Mouse (Mus musculus): ENCODE results near the gene Cryzl2.

DNA sequence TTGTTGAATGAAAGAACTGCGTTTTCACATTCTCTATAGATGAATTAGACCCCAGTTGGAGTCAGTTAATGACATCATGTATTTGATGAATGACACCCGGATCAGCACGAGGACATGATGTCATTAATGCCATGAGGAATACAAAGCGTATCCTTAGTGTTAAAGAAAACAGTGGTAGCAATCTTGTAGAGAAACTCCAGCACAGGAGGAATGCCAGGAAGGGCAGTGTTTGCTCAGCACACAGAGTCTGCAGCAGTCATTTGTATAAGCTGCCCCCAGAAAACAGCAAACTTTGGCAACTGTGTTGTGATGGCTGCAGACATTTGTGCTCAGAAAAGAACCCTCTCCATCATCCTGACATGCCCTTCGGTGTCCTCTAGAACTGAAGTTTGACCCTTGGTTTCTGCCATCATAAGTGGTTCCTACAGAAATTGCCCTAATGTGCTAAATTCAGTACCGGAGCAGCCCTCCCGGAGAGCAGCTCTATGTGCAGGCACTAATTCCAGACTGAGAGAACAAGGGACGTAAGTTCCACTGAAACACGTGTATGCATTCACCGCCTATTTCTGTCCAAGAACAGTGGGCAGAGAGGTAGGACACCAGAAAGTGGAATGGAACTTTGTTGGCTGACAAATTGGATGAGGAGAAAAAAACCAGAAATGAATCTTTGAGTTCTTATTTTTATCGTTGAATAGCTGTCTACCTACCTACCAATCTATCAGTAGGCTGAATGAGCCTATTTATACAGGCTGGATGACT lies 54.5 kb downstream of the Cryzl2 start:
- no peak for TF ChIP-seq CTCF (IDR thresholded peaks at IDR 0.05; ENCODE audit: extremely low read depth, insufficient read depth, low read length)
- no peak for TF ChIP-seq POLR2A (IDR thresholded peaks at IDR 0.05; ENCODE audit: extremely low read depth, insufficient read depth, low read length)

All from cortical plate, adult 2 months (tissue).